Mouse (Mus musculus): ENCODE data around the gene Klk9. TPM values are rescaled to one million over a fixed set of nuclear protein-coding genes. Genes with fewer than 3 reads are reported as not detected.

Klk9 gene
- total RNA-seq, 2 experiments from 2014 or later: not detected

Other genes starting within 250 kb of the Klk9 start
- 1 to 10 TPM; 4.4 to 5.1 TPM for gene Cd33, start 247.5 kb upstream of the Klk9 start, total RNA-seq (2021)
- gene Zfp658, start 229.6 kb upstream of the Klk9 start, total RNA-seq (2021): 1 to 10 TPM; 3.8 to 4.7 TPM
- 10 to 100 TPM; 15.0 to 17.1 TPM for gene Zfp719, start 212.3 kb upstream of the Klk9 start, total RNA-seq (2021)
- gene Zfp819, start 184.7 kb upstream of the Klk9 start, total RNA-seq (2021): under 1 TPM in 1 of 2 experiments, not detected in 1; 0.37 TPM
- not detected for gene Ceacam18, start 157.2 kb upstream of the Klk9 start, total RNA-seq (2021)
- 1 to 10 TPM; 1.1 to 1.3 TPM for gene Siglece, start 131.7 kb upstream of the Klk9 start, total RNA-seq (2021)
- gene Ctu1, start 119.9 kb upstream of the Klk9 start, total RNA-seq (2021): 1 to 10 TPM; 7.5 to 8.7 TPM
- not detected for gene Klk14, start 101.5 kb upstream of the Klk9 start, total RNA-seq (2021)
- not detected for gene Klk13, start 79.3 kb upstream of the Klk9 start, total RNA-seq (2021)
- not detected for gene Klk12, start 23.0 kb upstream of the Klk9 start, total RNA-seq (2021)
- not detected for gene Klk11, start 17.3 kb upstream of the Klk9 start, total RNA-seq (2021)
- gene Klk10, start 10.9 kb upstream of the Klk9 start, total RNA-seq (2021): not detected
- gene Klk8, start 5.7 kb downstream of the Klk9 start, total RNA-seq (2021): 1 to 10 TPM; 2.2 to 3.3 TPM
- not detected for gene Klk7, start 19.4 kb downstream of the Klk9 start, total RNA-seq (2021)
- 1 to 10 TPM; 1.0 to 1.4 TPM for gene Klk6, start 32.6 kb downstream of the Klk9 start, total RNA-seq (2021)
- not detected for gene Klk5, start 50.1 kb downstream of the Klk9 start, total RNA-seq (2021)
- not detected for gene Klk4, start 89.3 kb downstream of the Klk9 start, total RNA-seq (2021)
- not detected for gene Klk15, start 141.8 kb downstream of the Klk9 start, total RNA-seq (2021)
- gene Klk1b8, start 158.8 kb downstream of the Klk9 start, total RNA-seq (2021): not detected
- gene Klk1b1, start 174.9 kb downstream of the Klk9 start, total RNA-seq (2021): not detected
- not detected for gene Klk1b9, start 184.2 kb downstream of the Klk9 start, total RNA-seq (2021)
- gene Klk1b11, start 204.0 kb downstream of the Klk9 start, total RNA-seq (2021): not detected
- not detected for gene Klk1b26, start 220.3 kb downstream of the Klk9 start, total RNA-seq (2021)

Data from left cerebral cortex, postnatal 25 days (tissue).